Mouse (Mus musculus): ENCODE results near the gene Ckmt1. TPM values are rescaled to one million over a fixed set of nuclear protein-coding genes. Genes with fewer than 3 reads are reported as not detected.

Gene Ckmt1
- polyA plus RNA-seq, 1 experiment from 2014 or later, result 2.1 TPM

Other genes with a start within 250 kb of the Ckmt1 start
- gene Tgm7, start 247.9 kb upstream of the Ckmt1 start, polyA plus RNA-seq (2016; fragmentation: Nextera tagmentation; extraction: Ambion mirVana), result not detected in 2 replicates
- 22.7 and 22.9 TPM in 2 replicates for gene Adal, start 217.3 kb upstream of the Ckmt1 start, polyA plus RNA-seq (2016; fragmentation: Nextera tagmentation; extraction: Ambion mirVana)
- 22.9 and 23.4 TPM in 2 replicates for gene Lcmt2, start 217.1 kb upstream of the Ckmt1 start, polyA plus RNA-seq (2016; fragmentation: Nextera tagmentation; extraction: Ambion mirVana)
- 75.6 and 84.2 TPM in 2 replicates for gene Tubgcp4, start 187.1 kb upstream of the Ckmt1 start, polyA plus RNA-seq (2016; fragmentation: Nextera tagmentation; extraction: Ambion mirVana)
- gene Zscan29, start 186.6 kb upstream of the Ckmt1 start, polyA plus RNA-seq (2016; fragmentation: Nextera tagmentation; extraction: Ambion mirVana), result 11.3 and 12.8 TPM in 2 replicates
- gene Trp53bp1, start 86.3 kb upstream of the Ckmt1 start, polyA plus RNA-seq (2016; fragmentation: Nextera tagmentation; extraction: Ambion mirVana), result 132 and 136 TPM in 2 replicates
- 2.5 and 3.0 TPM in 2 replicates for gene Map1a, start 68.1 kb upstream of the Ckmt1 start, polyA plus RNA-seq (2016; fragmentation: Nextera tagmentation; extraction: Ambion mirVana)
- gene Ppip5k1, start 2.3 kb upstream of the Ckmt1 start, polyA plus RNA-seq (2016; fragmentation: Nextera tagmentation; extraction: Ambion mirVana), result 7.6 and 9.9 TPM in 2 replicates
- gene Strc, start 29.5 kb downstream of the Ckmt1 start, polyA plus RNA-seq (2016; fragmentation: Nextera tagmentation; extraction: Ambion mirVana), result not detected in 2 replicates
- 620 and 666 TPM in 2 replicates for gene Pdia3, start 56.1 kb downstream of the Ckmt1 start, polyA plus RNA-seq (2016; fragmentation: Nextera tagmentation; extraction: Ambion mirVana)
- 3.5 and 4.1 TPM in 2 replicates for gene Catsper2, start 56.1 kb downstream of the Ckmt1 start, polyA plus RNA-seq (2016; fragmentation: Nextera tagmentation; extraction: Ambion mirVana)
- gene Ell3, start 86.6 kb downstream of the Ckmt1 start, polyA plus RNA-seq (2016; fragmentation: Nextera tagmentation; extraction: Ambion mirVana), result 10.8 and 13.5 TPM in 2 replicates
- 521 and 544 TPM in 2 replicates for gene Serf2, start 91.5 kb downstream of the Ckmt1 start, polyA plus RNA-seq (2016; fragmentation: Nextera tagmentation; extraction: Ambion mirVana)
- gene Hypk, start 95.6 kb downstream of the Ckmt1 start, polyA plus RNA-seq (2016; fragmentation: Nextera tagmentation; extraction: Ambion mirVana), result 150 and 153 TPM in 2 replicates
- gene Serinc4, start 99.1 kb downstream of the Ckmt1 start, polyA plus RNA-seq (2016; fragmentation: Nextera tagmentation; extraction: Ambion mirVana), result 0.14 TPM in 1 of 2 replicates, not detected in the other
- gene Mfap1b, start 116.4 kb downstream of the Ckmt1 start, polyA plus RNA-seq (2016; fragmentation: Nextera tagmentation; extraction: Ambion mirVana), result 66.1 and 67.7 TPM in 2 replicates
- 32.5 and 33.8 TPM in 2 replicates for gene Mfap1a, start 149.0 kb downstream of the Ckmt1 start, polyA plus RNA-seq (2016; fragmentation: Nextera tagmentation; extraction: Ambion mirVana)
- 8.9 and 9.2 TPM in 2 replicates for gene Wdr76, start 149.0 kb downstream of the Ckmt1 start, polyA plus RNA-seq (2016; fragmentation: Nextera tagmentation; extraction: Ambion mirVana)

All from limb, embryonic 12.5 days (tissue).